Mouse (Mus musculus) midbrain, embryonic 10.5 days (tissue): ENCODE results near the gene Dcaf4. TPM values are rescaled to one million over a fixed set of nuclear protein-coding genes. Genes with fewer than 3 reads are reported as not detected.

ENCODE experiments used
- DNase-seq: peaks from one replicate; pipeline ENCODE4 v3.0.0-alpha.2; 2017; ENCODE audit warnings: low spot score
- H3K27ac ChIP-seq: fragments of 300-500 bp; sonication (generic); replicated peaks from 2 replicates; pipeline ENCODE4 v1.5.1; 2016; ENCODE audit warnings: mild to moderate bottlenecking
- H3K27me3 ChIP-seq: fragments of 300-500 bp; sonication (generic); 2 replicates; pipeline ENCODE4 v1.6.1; 2016; ENCODE audit warnings: low read depth, mild to moderate bottlenecking; ENCODE audit not compliant: poor library complexity, severe bottlenecking
- H3K36me3 ChIP-seq: fragments of 300-500 bp; sonication (generic); 2 replicates; pipeline ENCODE4 v1.6.1; 2016; ENCODE audit warnings: mild to moderate bottlenecking, moderate library complexity
- H3K4me1 ChIP-seq: fragments of 300-500 bp; sonication (generic); 2 replicates; pipeline ENCODE4 v1.6.1; 2016
- H3K4me3 ChIP-seq: fragments of 300-500 bp; sonication (generic); 2 replicates; pipeline ENCODE4 v1.5.1; 2016; ENCODE audit warnings: mild to moderate bottlenecking, moderate library complexity
- H3K9me3 ChIP-seq: fragments of 300-500 bp; sonication (generic); replicated peaks from 2 replicates; pipeline ENCODE4 v1.6.1; 2016; ENCODE audit warnings: mild to moderate bottlenecking
- WGBS: fragments of 180-500 bp; shearing (Covaris S2); methylation state at CpG from one replicate; pipeline ENCODE4 v1.1.7; 2016; 5-methylcytosine and 5-hydroxymethylcytosine counted together
- polyA plus RNA-seq: library from polyadenylated mRNA; unstranded; fragments of >200 nt; fragmentation: Nextera tagmentation; extraction: Ambion mirVana; gene quantifications from 2 replicates; pipeline ENCODE4 v1.2.1, GENCODE M21; 2016

Dcaf4 gene
- polyA plus RNA-seq: 23.6 and 23.8 TPM in 2 replicates

GRCm38 (mm10) chr12:83520311-83520890 is at the start of gene Dcaf4:
Gene Dcaf4 (plus strand): TSS chr12:83520466.
- H3K4me1 ChIP-seq: peaks cover 25% of the 10 kb centered on the region
- H3K27me3 ChIP-seq: peaks cover 7% of the 10 kb centered on the region; the same call in 1 of the 2 replicates
- under 1% methylated on average over 32 of the region's 32 CpGs for WGBS
- DNase-seq: peak; percentile 96
- H3K4me3 ChIP-seq: peak within 1 kb of the TSS; percentile 74
- H3K36me3 ChIP-seq: no peaks in the 10 kb centered on the region
- H3K27ac ChIP-seq: peak within 1 kb of the TSS; percentile 85
- no peaks in the 10 kb centered on the region for H3K9me3 ChIP-seq

- H3K27me3 ChIP-seq: peaks cover 25% of the 10 kb centered on the region
- no peaks in the 10 kb centered on the region for H3K36me3 ChIP-seq
- DNase-seq: no peak
- WGBS: 91% methylated on average over 7 of the region's 7 CpGs
- H3K27ac ChIP-seq: no peak overlapping the region
- peaks cover 51% of the 10 kb centered on the region for H3K4me1 ChIP-seq
- no peak overlapping the region for H3K4me3 ChIP-seq
- no peaks in the 10 kb centered on the region for H3K9me3 ChIP-seq
Measured at GRCm38 (mm10) chr12:83471760-83472159, 48.5 kb upstream of the Dcaf4 start.

- H3K27ac ChIP-seq: 0 out of 2 replicates have a peak overlapping the region, but pooled peaks have one; percentile 6
- H3K36me3 ChIP-seq: no peaks in the 10 kb centered on the region
- peak; percentile 34 for DNase-seq
- peaks cover 53% of the 10 kb centered on the region for H3K4me1 ChIP-seq
- WGBS: 47% methylated on average over 5 of the region's 5 CpGs
- H3K27me3 ChIP-seq: peaks cover 25% of the 10 kb centered on the region
- H3K4me3 ChIP-seq: no peak overlapping the region
- no peaks in the 10 kb centered on the region for H3K9me3 ChIP-seq
Measured at GRCm38 (mm10) chr12:83473987-83474600, 46.2 kb upstream of the Dcaf4 start.

GRCm38 (mm10) chr12:83475419-83475818 is 44.8 kb upstream of the Dcaf4 start:
- Histone ChIP-seq H3K27ac (no peak overlapping the region), H3K4me3 (no peak overlapping the region), H3K27me3 (peaks cover 25% of the 10 kb centered on the region), H3K4me1 (peaks cover 49% of the 10 kb centered on the region), H3K9me3 (no peaks in the 10 kb centered on the region), H3K36me3 (no peaks in the 10 kb centered on the region)
- WGBS: 64% methylated on average over 6 of the region's 6 CpGs
- no peak for DNase-seq

GRCm38 (mm10) chr12:83476277-83476676 is 44.0 kb upstream of the Dcaf4 start:
- H3K27ac ChIP-seq: no peak overlapping the region
- peaks cover 43% of the 10 kb centered on the region for H3K4me1 ChIP-seq
- DNase-seq: no peak
- peaks cover 19% of the 10 kb centered on the region for H3K27me3 ChIP-seq
- H3K36me3 ChIP-seq: no peaks in the 10 kb centered on the region
- H3K4me3 ChIP-seq: no peak overlapping the region
- WGBS: 87% methylated on average over 10 of the region's 10 CpGs
- no peaks in the 10 kb centered on the region for H3K9me3 ChIP-seq

- Histone ChIP-seq H3K27ac (no peak overlapping the region), H3K9me3 (no peaks in the 10 kb centered on the region), H3K4me3 (no peak overlapping the region), H3K36me3 (no peaks in the 10 kb centered on the region), H3K4me1 (peaks cover 27% of the 10 kb centered on the region), H3K27me3 (peaks cover 14% of the 10 kb centered on the region)
- WGBS: 89% methylated on average over 1 of the region's 1 CpGs
- no peak for DNase-seq
Measured at GRCm38 (mm10) chr12:83479140-83479539, 41.1 kb upstream of the Dcaf4 start.

- no peak for DNase-seq
- WGBS: 74% methylated on average over 7 of the region's 7 CpGs
- no peak overlapping the region for H3K27ac ChIP-seq
- no peaks in the 10 kb centered on the region for H3K9me3 ChIP-seq
- H3K4me3 ChIP-seq: no peak overlapping the region
- H3K36me3 ChIP-seq: no peaks in the 10 kb centered on the region
- H3K27me3 ChIP-seq: peaks cover 21% of the 10 kb centered on the region
- H3K4me1 ChIP-seq: peaks cover 28% of the 10 kb centered on the region
Measured at GRCm38 (mm10) chr12:83479818-83480401, 40.4 kb upstream of the Dcaf4 start.

GRCm38 (mm10) chr12:83481439-83481838 is 38.8 kb upstream of the Dcaf4 start:
- 73% methylated on average over 4 of the region's 4 CpGs for WGBS
- no peak overlapping the region for H3K27ac ChIP-seq
- peaks cover 28% of the 10 kb centered on the region for H3K4me1 ChIP-seq
- no peaks in the 10 kb centered on the region for H3K36me3 ChIP-seq
- H3K9me3 ChIP-seq: no peaks in the 10 kb centered on the region
- no peak for DNase-seq
- peaks cover 36% of the 10 kb centered on the region for H3K27me3 ChIP-seq
- no peak overlapping the region for H3K4me3 ChIP-seq

- no peak for DNase-seq
- Histone ChIP-seq H3K36me3 (no peaks in the 10 kb centered on the region), H3K27ac (no peak overlapping the region), H3K4me1 (peaks cover 37% of the 10 kb centered on the region), H3K9me3 (no peaks in the 10 kb centered on the region), H3K27me3 (peaks cover 38% of the 10 kb centered on the region), H3K4me3 (no peak overlapping the region)
- 81% methylated on average over 5 of the region's 5 CpGs for WGBS
Measured at GRCm38 (mm10) chr12:83483653-83484052, 36.6 kb upstream of the Dcaf4 start.

GRCm38 (mm10) chr12:83484855-83485745 is 35.2 kb upstream of the Dcaf4 start:
- peak overlapping the region; percentile 81 for H3K4me3 ChIP-seq
- DNase-seq: peak; percentile 45
- under 1% methylated on average over 24 of the region's 24 CpGs for WGBS
- H3K27me3 ChIP-seq: peaks cover 53% of the 10 kb centered on the region
- no peaks in the 10 kb centered on the region for H3K9me3 ChIP-seq
- H3K36me3 ChIP-seq: no peaks in the 10 kb centered on the region
- no peak overlapping the region; the same call in 1 of the 2 replicates for H3K27ac ChIP-seq
- H3K4me1 ChIP-seq: peaks cover 39% of the 10 kb centered on the region

GRCm38 (mm10) chr12:83485911-83486670 is 34.2 kb upstream of the Dcaf4 start:
- Histone ChIP-seq H3K9me3 (peaks cover 2% of the 10 kb centered on the region; the same call in 1 of the 2 replicates), H3K27ac (peak overlapping the region; percentile 81), H3K4me3 (peak overlapping the region; percentile 81), H3K4me1 (peaks cover 39% of the 10 kb centered on the region), H3K36me3 (no peaks in the 10 kb centered on the region), H3K27me3 (peaks cover 55% of the 10 kb centered on the region)
- under 1% methylated on average over 53 of the region's 53 CpGs for WGBS
- peak; percentile 56 for DNase-seq
